Mouse (Mus musculus) retina, postnatal 1 day (tissue): Measurements from ENCODE around the gene Gnb2.

Source experiments
- DNase-seq: peaks from one replicate; pipeline ENCODE4 v3.0.0-alpha.2; 2012

Gene Gnb2

DNA sequence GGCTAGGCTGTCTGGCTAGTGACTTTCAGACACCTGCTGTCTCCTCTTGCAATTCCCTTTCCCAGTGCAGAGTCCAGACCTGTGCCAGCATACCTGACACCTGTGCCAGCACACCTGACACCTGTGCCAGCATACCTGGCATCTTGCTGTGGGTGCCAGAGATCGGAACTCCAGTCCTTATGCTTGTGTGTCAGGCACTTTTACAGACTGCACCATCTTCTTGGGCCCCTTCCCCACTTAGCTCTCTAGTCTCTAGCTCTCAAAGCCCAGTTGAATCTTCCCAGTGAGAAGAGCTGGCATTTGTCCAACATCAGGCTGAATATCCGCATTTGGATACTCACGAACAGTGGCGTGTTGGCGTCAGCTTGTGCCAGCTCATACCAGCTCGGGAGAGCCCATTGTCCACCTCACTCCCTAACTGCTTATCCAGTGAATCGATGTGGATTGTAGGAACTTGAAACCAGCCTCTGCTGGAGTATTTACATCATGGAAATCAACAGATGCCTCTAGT is 6.0 kb upstream of the Gnb2 start:
- DNase-seq = peak; percentile 67

DNA sequence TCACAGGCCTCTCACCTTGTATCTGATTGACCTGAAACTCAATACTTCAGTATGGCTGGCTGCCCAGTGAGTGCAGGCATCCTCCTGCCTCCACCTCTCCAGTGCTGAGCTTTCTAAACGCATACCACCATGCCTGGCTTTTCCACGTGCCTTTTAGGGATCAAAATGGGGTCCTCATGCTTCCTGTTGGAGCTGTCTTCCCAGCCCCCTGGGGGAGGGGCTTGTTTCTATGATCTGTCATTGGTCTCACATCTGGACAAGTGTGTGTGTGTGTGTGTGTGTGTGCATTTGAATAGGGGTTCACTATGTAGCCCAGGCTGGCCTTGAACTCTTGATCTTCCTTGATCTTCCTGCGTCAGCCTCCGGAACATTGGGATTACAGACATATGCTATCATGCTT is 4.2 kb upstream of the Gnb2 start:
- no peak for DNase-seq

DNA sequence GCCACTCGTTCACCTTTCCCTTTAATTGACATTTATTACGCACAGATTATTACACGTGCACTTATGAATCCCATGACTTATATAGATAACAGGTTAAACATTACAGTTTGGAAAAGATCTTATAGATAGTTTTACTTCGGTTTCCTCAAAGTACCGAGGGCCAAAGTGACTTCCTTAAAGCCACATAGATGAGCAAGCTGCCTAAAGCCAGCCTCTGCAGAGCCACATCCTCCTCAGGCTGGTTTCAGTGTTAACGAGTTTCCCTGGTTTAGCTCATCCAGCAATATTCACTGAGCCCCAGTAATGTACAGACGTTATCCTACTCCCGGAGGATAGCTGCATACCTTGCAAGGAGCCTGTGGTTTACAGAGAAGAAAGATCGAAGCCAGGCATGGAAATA is 2.0 kb upstream of the Gnb2 start:
- DNase-seq = no peak

GRCm38 (mm10) chr5:137534762-137535161 is 1.5 kb upstream of the Gnb2 start:
- DNase-seq = no peak

GRCm38 (mm10) chr5:137532808-137533116 is 548 bp downstream of the Gnb2 start:
- DNase-seq = no peak

GRCm38 (mm10) chr5:137532131-137532807 is 1.0 kb downstream of the Gnb2 start:
- no peak for DNase-seq

- peak; percentile 95 for DNase-seq
These were observed 1.7 kb downstream of the Gnb2 start for GRCm38 (mm10) chr5:137531414-137532130.

DNA sequence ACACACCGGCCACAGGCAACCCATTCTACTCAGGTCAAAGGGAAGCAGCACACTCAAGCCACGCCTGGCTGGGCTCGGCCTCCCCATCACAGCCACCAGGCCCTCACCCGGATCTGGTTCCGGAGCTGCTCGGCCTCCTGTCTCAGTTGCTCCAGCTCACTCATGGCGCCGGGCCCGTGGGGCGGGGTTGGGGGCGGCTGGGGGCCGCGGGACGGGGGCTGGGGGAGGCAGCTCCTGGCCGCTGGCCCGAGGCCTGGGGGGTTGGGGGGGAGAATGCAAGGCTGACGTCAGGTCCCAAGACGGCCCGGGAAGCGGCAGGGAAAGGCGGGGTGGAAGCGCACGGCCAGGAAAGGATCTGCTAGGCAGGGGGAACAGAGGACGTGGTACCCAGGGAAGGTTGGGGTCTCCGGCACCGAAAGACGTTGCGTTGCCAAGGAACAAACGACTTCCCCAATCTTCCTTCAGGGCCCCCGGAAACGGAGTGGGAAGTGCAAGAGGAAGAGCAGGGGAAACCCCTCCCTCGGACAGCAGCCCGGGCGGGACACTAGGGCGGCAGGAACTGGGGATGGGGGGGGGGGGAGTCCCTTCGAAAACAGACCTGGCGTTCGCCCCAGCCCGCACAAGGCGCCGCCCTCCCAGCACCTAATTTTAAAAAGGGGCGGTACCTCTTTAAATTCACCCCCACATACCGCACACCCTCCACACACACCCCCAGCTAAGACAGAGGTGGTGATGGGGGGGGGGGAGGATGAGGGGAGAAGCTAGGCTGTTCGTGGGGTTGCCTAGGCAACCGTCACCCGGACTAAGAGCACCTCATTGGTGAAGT is 2.5 kb downstream of the Gnb2 start:
- peak; percentile 69 for DNase-seq

- no peak for DNase-seq
These were observed 3.2 kb downstream of the Gnb2 start for GRCm38 (mm10) chr5:137530075-137530474.

GRCm38 (mm10) chr5:137529221-137529995 is 3.9 kb downstream of the Gnb2 start:
- DNase-seq = no peak

GRCm38 (mm10) chr5:137528247-137528968 is 4.9 kb downstream of the Gnb2 start:
- no peak for DNase-seq

DNA sequence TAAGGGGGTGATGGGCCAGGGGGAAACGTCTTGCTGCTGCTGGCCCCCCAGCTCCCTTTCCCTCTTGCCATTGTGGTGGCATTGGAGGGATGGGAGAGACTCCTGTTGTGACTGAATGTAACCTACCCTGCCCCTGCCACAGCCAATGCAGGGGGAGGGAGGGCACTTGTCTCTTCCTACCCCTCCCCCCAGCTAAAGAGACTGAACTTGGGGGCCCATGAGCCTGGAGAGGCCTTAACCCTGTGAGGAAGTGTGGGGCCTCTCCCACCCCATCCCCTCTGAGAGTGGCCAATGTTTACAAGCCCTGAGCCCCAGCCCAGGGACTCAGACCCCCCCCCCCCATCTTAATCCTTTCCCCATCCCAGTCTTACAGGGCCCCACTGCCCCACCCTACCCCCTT is 5.9 kb downstream of the Gnb2 start:
- no peak for DNase-seq

DNA sequence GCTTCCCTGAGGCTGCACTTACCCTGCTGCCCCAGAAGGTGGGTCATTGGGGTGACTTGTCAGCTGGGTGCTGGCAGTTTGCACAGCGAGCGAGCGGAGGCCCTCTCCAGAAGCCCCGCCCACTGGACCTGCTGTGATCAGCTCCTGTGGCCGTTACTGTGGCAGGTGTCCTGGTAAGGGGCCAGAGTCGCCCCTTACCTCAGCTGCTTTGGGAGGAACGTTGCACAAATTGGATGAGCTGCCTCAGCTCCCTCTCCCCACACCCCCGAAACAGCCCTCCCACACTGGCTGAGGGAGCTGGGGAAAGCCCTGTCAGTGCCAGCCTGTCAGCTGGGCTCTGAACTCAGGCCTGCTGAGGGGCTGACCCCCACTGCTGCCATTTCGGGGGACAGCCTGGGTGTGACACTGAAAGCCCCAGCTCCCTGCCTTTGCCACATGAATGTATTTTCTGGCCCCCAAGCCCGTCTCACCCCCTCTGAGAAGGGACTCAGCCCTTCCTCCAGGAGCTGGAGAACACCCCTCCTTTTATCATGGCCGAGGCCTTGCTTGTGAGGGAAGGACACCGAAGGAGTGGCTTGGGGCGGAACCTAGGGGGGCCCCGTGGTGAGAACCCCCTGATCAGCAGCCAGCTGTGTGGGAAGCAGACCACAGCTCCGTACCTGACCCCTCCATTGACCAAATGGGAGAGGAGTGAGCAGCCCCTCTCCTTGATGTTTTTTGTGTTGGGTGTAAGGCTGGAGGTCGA is 6.9 kb downstream of the Gnb2 start:
- peak; percentile 78 for DNase-seq

- no peak for DNase-seq
These were observed 7.8 kb downstream of the Gnb2 start for GRCm38 (mm10) chr5:137525511-137525910.

DNA sequence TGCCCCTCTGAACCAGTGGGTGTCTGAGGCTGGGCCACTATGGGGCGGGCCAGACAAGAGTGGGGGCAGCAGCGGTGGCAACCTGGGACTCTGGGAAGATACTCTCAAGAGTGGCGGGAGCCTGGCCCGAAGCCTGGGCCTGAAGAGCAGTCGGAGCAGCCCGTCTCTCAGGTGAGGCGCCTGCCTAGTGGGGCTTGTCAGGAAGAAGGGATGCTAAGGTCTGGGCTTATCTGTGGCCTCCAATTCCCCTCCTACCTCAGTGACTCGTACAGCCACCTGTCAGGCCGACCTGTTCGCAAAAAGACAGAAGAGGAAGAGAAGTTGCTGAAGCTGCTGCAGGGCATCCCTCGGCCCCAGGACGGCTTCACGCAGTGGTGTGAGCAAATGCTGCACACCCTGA is 8.6 kb downstream of the Gnb2 start:
- DNase-seq = no peak

DNA sequence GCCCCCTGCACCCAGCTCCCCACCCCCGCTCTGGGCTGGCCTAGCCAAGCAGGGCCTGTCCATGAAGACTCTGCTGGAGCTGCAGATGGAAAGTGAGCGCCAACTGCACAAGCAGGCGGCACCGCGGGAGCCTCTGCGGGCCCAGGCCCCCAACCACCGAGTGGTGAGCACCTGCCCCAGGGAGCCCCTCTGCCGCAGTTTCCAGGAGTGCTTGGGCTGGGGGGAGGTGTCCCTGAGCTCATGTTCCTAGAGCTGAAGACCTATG is 9.1 kb downstream of the Gnb2 start:
- DNase-seq = no peak

- no peak for DNase-seq
These were observed 9.7 kb downstream of the Gnb2 start for GRCm38 (mm10) chr5:137523396-137524250.

- DNase-seq = no peak
These were observed 10.6 kb downstream of the Gnb2 start for GRCm38 (mm10) chr5:137522711-137523110.

DNA sequence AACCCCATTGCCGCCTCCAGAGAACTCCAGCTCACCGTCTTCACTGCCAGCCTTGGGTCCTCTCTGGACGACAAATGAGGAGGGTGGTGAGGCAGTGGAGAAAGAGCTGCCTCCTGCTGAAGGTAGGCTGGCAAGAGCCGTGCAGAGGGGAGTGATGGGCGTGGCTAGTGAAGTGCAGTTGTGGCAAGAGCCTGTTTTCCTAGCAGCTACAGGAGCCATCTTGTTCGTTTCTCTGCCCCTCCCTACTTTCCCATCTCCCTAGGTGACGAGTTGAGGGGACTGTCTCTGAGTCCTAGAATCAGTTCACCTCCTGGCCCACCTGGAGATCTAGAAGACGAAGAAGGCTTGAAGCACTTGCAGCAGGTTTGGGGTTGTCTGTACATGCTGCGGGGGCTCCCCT is 11.4 kb downstream of the Gnb2 start:
- no peak for DNase-seq

GRCm38 (mm10) chr5:137519691-137520550 is 13.4 kb downstream of the Gnb2 start:
- no peak for DNase-seq
